Mouse (Mus musculus) stomach, embryonic 14.5 days (tissue): ENCODE data around the gene Aass. TPM values are rescaled to one million over a fixed set of nuclear protein-coding genes. Genes with fewer than 3 reads are reported as not detected.
"Not testable (repeated sequence)": the region's sequence is repeated elsewhere in the genome, so short reads cannot be mapped to it uniquely, and the experiment has no call there.

Experiments used
- ATAC-seq: fragments of 200-750 bp; cut with Nextera tagmentation; 2 replicates; pipeline ENCODE4 v1.8.0; 2017; ENCODE audit warnings: low read depth, moderate TSS enrichment; ENCODE audit not compliant: insufficient number of reproducible peaks, insufficient read depth, low FRiP score
- H3K27ac ChIP-seq: fragments of 300-500 bp; sonication (generic); 2 replicates; pipeline ENCODE4 v1.5.1; 2014; ENCODE audit warnings: mild to moderate bottlenecking, low read length, moderate library complexity, mixed read lengths
- H3K27me3 ChIP-seq: fragments of 300-500 bp; sonication (generic); 2 replicates; pipeline ENCODE4 v1.6.1; 2014; ENCODE audit warnings: low read length, control low read depth, mixed read lengths; ENCODE audit not compliant: control insufficient read depth, insufficient read depth
- H3K36me3 ChIP-seq: fragments of 300-500 bp; sonication (generic); 2 replicates; pipeline ENCODE4 v1.6.1; 2014; ENCODE audit warnings: mild to moderate bottlenecking, control low read depth, low read length, moderate library complexity, mixed read lengths; ENCODE audit not compliant: control insufficient read depth, insufficient read depth
- H3K4me1 ChIP-seq: fragments of 300-500 bp; sonication (generic); 2 replicates; pipeline ENCODE4 v1.6.1; 2014; ENCODE audit warnings: low read length, control low read depth, mixed read lengths; ENCODE audit not compliant: control insufficient read depth, insufficient read depth
- H3K4me2 ChIP-seq: fragments of 300-500 bp; sonication (generic); replicated peaks from 2 replicates; pipeline ENCODE4 v1.6.1; 2014; ENCODE audit warnings: low read depth, low read length, control low read depth
- H3K4me3 ChIP-seq: fragments of 300-500 bp; sonication (generic); 2 replicates; pipeline ENCODE4 v1.5.1; 2014; ENCODE audit warnings: low read depth, low read length, control low read depth
- H3K9ac ChIP-seq: fragments of 300-500 bp; sonication (generic); replicated peaks from 2 replicates; pipeline ENCODE4 v1.6.1; 2014; ENCODE audit warnings: low read depth, mild to moderate bottlenecking, control low read depth, low read length, moderate library complexity, mixed read lengths
- H3K9me3 ChIP-seq: fragments of 300-500 bp; sonication (generic); 2 replicates; pipeline ENCODE4 v1.6.1; 2016; ENCODE audit warnings: low read depth, low read length, control low read depth; ENCODE audit not compliant: control insufficient read depth
- WGBS: fragments of 180-500 bp; shearing (Covaris S2); extraction: QIAGEN DNeasy Blood & Tissue Kit; methylation state at CpG from one replicate; pipeline ENCODE4 v1.1.7; 2014; 5-methylcytosine and 5-hydroxymethylcytosine counted together
- polyA plus RNA-seq: library from polyadenylated mRNA; unstranded; fragments of >200 nt; fragmentation: Nextera tagmentation; extraction: Ambion mirVana; gene quantifications from 2 replicates; pipeline ENCODE4 v1.2.1, GENCODE M21; 2014

Gene Aass
- polyA plus RNA-seq, 1 experiment from 2014 or later, result 1.1 TPM

- H3K4me3 ChIP-seq, result no peak overlapping the region
- no peak overlapping the region for H3K27ac ChIP-seq
- 77% methylated on average over 7 of the region's 7 CpGs for WGBS
- no peaks in the 10 kb centered on the region for H3K27me3 ChIP-seq
- no peaks in the 10 kb centered on the region for H3K36me3 ChIP-seq
- no peak overlapping the region for H3K9ac ChIP-seq
- ATAC-seq, result no peak
- no peaks in the 10 kb centered on the region for H3K4me1 ChIP-seq
- no peaks in the 10 kb centered on the region for H3K9me3 ChIP-seq
- H3K4me2 ChIP-seq, result no peak overlapping the region
These were observed 6.1 kb downstream of the Aass start for GRCm38 (mm10) chr6:23126706-23127105.

DNA sequence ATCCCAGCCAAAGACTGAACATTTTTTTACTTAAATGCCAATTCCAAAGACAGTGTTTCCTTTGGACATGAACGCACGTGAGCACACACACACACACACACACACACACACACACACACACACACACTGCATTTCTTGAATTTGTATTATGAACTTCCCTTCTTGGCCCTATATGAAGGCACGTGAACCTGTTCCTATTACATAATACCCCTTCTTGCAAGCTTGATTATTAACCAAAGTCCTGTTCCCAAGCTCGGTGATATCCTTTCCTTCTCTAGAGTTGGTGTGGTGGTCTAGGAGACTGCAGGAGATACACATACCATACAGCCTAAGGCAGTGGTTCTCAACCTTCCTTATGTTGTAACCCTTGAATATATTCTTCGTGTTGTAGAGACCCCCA, 7.0 kb downstream of the Aass start:
- Histone ChIP-seq H3K9me3 (no peaks in the 10 kb centered on the region), H3K4me2 (no peak overlapping the region), H3K4me1 (no peaks in the 10 kb centered on the region), H3K36me3 (no peaks in the 10 kb centered on the region), H3K27me3 (no peaks in the 10 kb centered on the region), H3K4me3 (no peak overlapping the region), H3K9ac (no peak overlapping the region), H3K27ac (no peak overlapping the region)
- WGBS, result 87% methylated on average over 5 of the region's 5 CpGs
- no peak for ATAC-seq

DNA sequence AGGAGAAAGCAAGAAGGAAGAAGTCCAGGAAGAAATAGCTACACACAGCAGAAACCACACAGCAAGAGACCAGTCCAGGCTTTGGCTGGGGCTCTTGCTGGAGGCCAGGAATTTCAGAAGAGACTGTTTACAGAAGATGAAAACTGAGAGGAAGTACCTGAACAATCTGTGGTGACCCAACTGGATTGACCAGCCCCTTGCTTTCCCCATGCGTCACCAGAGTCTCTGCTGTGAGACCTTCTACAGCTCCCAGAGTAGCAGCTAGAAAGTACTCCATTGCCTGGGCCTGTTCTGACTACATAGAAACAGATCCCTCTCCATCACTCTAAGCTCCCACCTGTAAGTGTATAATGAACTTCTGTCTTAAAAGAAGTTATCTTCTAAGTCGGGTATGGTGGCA, 8.0 kb downstream of the Aass start:
- WGBS, result 83% methylated on average over 2 of the region's 2 CpGs
- Histone ChIP-seq H3K36me3 (no peaks in the 10 kb centered on the region), H3K9ac (no peak overlapping the region), H3K27ac (no peak overlapping the region), H3K27me3 (no peaks in the 10 kb centered on the region), H3K4me3 (no peak overlapping the region), H3K4me1 (no peaks in the 10 kb centered on the region), H3K9me3 (no peaks in the 10 kb centered on the region), H3K4me2 (no peak overlapping the region)
- ATAC-seq, result no peak

- Histone ChIP-seq H3K36me3 (no peaks in the 10 kb centered on the region), H3K4me1 (no peaks in the 10 kb centered on the region), H3K27ac (no peak overlapping the region), H3K9me3 (no peaks in the 10 kb centered on the region), H3K27me3 (no peaks in the 10 kb centered on the region), H3K4me2 (no peak overlapping the region), H3K9ac (no peak overlapping the region), H3K4me3 (no peak overlapping the region)
- WGBS, result 41% methylated on average over 3 of the region's 3 CpGs
- ATAC-seq, result no peak
These were observed 9.9 kb downstream of the Aass start for GRCm38 (mm10) chr6:23122934-23123333.

DNA sequence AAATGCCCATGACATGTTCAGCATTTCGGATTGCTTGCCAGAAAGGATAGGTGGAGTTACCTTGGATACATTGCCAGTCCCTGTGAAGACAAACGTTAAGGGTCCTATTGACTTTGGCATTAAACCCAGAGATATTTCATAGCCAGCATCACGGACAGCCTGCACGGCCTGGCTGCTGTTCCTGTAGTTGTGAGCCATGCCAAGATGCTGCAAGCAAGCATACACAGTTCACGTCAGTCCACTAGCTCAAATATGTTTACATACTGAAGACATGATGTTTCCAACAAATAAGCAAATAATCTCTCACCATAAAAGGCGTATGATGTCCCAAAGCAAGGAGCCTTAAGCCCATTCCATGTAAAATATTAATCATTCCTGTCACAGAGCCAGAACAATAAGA, 18.0 kb downstream of the Aass start:
- WGBS, result 72% methylated on average over 6 of the region's 6 CpGs
- Histone ChIP-seq H3K9me3 (no peaks in the 10 kb centered on the region), H3K36me3 (no peaks in the 10 kb centered on the region), H3K4me2 (no peak overlapping the region), H3K27ac (no peak overlapping the region), H3K9ac (no peak overlapping the region), H3K4me1 (no peaks in the 10 kb centered on the region), H3K4me3 (no peak overlapping the region), H3K27me3 (no peaks in the 10 kb centered on the region)
- ATAC-seq, result no peak

DNA sequence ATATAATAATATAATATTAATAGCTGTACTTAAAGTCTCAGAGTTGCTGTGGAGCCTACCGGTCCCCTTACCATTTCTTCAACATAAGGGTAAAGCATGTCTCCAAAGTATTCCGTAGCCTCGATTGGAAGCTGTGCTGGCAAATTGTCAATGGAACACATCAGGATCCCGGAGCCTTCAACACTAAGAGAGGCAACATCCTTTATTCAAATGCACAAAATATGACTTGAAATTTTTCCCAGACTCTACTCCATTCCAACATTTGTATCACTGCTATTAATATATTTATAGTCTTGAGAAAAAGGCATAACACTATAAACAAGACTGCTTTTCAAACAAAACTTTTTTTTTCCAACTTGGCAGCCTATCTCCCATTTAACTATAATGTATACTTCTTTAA, 25.7 kb downstream of the Aass start:
- H3K27me3 ChIP-seq, result no peaks in the 10 kb centered on the region
- H3K4me1 ChIP-seq, result no peaks in the 10 kb centered on the region
- H3K4me3 ChIP-seq, result no peak overlapping the region
- H3K9ac ChIP-seq, result no peak overlapping the region
- no peak for ATAC-seq
- no peak overlapping the region for H3K27ac ChIP-seq
- 89% methylated on average over 4 of the region's 4 CpGs for WGBS
- H3K4me2 ChIP-seq, result no peak overlapping the region
- H3K9me3 ChIP-seq, result no peaks in the 10 kb centered on the region
- H3K36me3 ChIP-seq, result no peaks in the 10 kb centered on the region

DNA sequence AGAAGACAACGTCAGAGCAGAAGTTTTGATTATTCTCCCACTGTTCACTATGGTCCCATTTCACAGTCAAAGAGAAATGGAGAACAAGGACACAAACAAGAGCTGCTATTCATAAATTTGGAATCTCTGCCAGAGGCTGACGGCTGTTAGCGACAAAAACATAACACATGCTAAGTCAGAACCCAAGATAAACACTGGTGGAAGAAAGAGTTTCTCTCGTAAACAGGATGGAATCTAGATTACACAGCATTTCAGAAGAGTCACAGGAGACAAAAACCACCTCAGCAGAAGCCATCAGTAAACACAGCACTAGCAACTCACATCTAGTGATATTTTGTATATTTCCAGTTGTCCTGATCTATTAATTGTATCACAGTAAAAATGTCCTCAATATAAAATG, 26.4 kb downstream of the Aass start:
- H3K9me3 ChIP-seq, result no peaks in the 10 kb centered on the region
- ATAC-seq, result no peak
- H3K4me1 ChIP-seq, result no peaks in the 10 kb centered on the region
- H3K27me3 ChIP-seq, result no peaks in the 10 kb centered on the region
- H3K36me3 ChIP-seq, result no peaks in the 10 kb centered on the region
- no peak overlapping the region for H3K9ac ChIP-seq
- no peak overlapping the region for H3K4me2 ChIP-seq
- 53% methylated on average over 4 of the region's 4 CpGs for WGBS
- H3K4me3 ChIP-seq, result no peak overlapping the region
- no peak overlapping the region for H3K27ac ChIP-seq

GRCm38 (mm10) chr6:23090346-23091055, 42.3 kb downstream of the Aass start:
- not testable (repeated sequence) for H3K36me3 ChIP-seq, ATAC-seq, H3K9ac ChIP-seq, H3K27ac ChIP-seq, H3K4me3 ChIP-seq, H3K9me3 ChIP-seq, H3K4me2 ChIP-seq, H3K27me3 ChIP-seq, H3K4me1 ChIP-seq
- WGBS, result 90% methylated on average over 11 of the region's 11 CpGs

GRCm38 (mm10) chr6:23089292-23089691, 43.5 kb downstream of the Aass start:
- not testable (repeated sequence) for H3K9me3 ChIP-seq, H3K36me3 ChIP-seq, H3K27me3 ChIP-seq, H3K4me1 ChIP-seq, H3K9ac ChIP-seq, H3K27ac ChIP-seq, H3K4me3 ChIP-seq, ATAC-seq, H3K4me2 ChIP-seq
- 76% methylated on average over 4 of the region's 4 CpGs for WGBS
